In the genomic region with DNA sequence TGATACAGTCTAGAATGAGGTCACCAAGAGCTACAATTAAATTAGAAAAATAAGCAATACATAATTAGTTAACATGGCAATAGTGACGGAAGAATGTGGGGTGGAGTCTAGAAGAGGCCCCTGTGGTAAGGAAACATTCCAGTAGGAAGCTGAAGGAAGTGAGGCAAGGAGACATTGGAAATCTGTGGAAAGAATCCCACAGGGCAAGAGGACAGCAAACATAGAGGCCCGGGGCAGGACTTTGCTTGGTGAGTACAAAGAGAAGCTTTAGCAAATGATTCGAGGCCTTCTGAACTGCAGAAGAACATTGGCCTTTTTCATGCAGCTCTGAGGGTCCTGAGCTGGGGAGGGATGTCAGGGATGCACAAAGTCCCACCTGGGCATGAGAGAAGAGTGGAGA, we compare ENCODE assay signal across 7 mouse cellular contexts. TPM values are rescaled to one million over a fixed set of nuclear protein-coding genes. Genes with fewer than 3 reads are reported as not detected.
DNase-seq lines count a peak whose midpoint lies in the region; ATAC-seq lines count a peak whose summit lies in the region.

Gene Cacna1a, plus strand, starts transcription at position 166 of the 400 bp plus-strand sequence.

- H3K4me2 ChIP-seq in limb, embryonic 12.5 days = no peak within 1 kb of the TSS
- H3K4me2 ChIP-seq in intestine, embryonic 16.5 days (ENCODE audit: low read depth, low read length) = no peak within 1 kb of the TSS

- ATAC-seq in limb, embryonic 12.5 days (ENCODE audit: insufficient number of reproducible peaks, insufficient read depth, low FRiP score, low TSS enrichment, low read depth) = no peak
- no peak for ATAC-seq in hematopoietic stem cell, adult 5-6 weeks (replicated peaks in 1 of 2; ENCODE audit: insufficient read depth in 1 of 2, low FRiP score in 2 of 2, low TSS enrichment in 1 of 2, low read depth in 1 of 2, poor library complexity in 2 of 2, severe bottlenecking in 2 of 2)
- peak; percentile 13; the same call in 1 of the 2 replicates for ATAC-seq in intestine, embryonic 16.5 days

- no peaks in the 10 kb centered on the region for H3K4me1 ChIP-seq in limb, embryonic 12.5 days (replicated peaks)
- no peaks in the 10 kb centered on the region for H3K4me1 ChIP-seq in limb, embryonic 10.5 days
- H3K4me1 ChIP-seq in intestine, embryonic 16.5 days (ENCODE audit: control insufficient read depth, insufficient read depth, low read length) = peaks cover 12% of the 10 kb centered on the region

- no peak within 1 kb of the TSS for H3K27ac ChIP-seq in limb, embryonic 12.5 days
- H3K27ac ChIP-seq in limb, embryonic 10.5 days = no peak within 1 kb of the TSS
- H3K27ac ChIP-seq in intestine, embryonic 16.5 days (ENCODE audit: low read length) = peak within 1 kb of the TSS; percentile 72
- no peak within 1 kb of the TSS for H3K27ac ChIP-seq in macrophage

- no peak within 1 kb of the TSS for H3K9ac ChIP-seq in limb, embryonic 12.5 days (replicated peaks)
- H3K9ac ChIP-seq in intestine, embryonic 16.5 days (ENCODE audit: low read depth, low read length) = no peak within 1 kb of the TSS

- H3K36me3 ChIP-seq in limb, embryonic 12.5 days = no peaks in the 10 kb centered on the region
- no peaks in the 10 kb centered on the region for H3K36me3 ChIP-seq in limb, embryonic 10.5 days
- H3K36me3 ChIP-seq in intestine, embryonic 16.5 days (ENCODE audit: control insufficient read depth, insufficient read depth, low read length) = no peaks in the 10 kb centered on the region
- no peaks in the 10 kb centered on the region for H3K36me3 ChIP-seq in macrophage (ENCODE audit: inconsistent target)

- H3K79me2 ChIP-seq in macrophage (ENCODE audit: inconsistent target) = no peaks in the 10 kb centered on the region

- 86% methylated on average over 3 of the region's 3 CpGs for WGBS in limb, embryonic 12.5 days
- whole genome bisulfite sequencing in limb, embryonic 10.5 days = 87% methylated on average over 3 of the region's 3 CpGs
- WGBS in intestine, embryonic 16.5 days = 56% methylated on average over 3 of the region's 3 CpGs
- 95% methylated on average over 3 of the region's 3 CpGs for WGBS in macrophage (ENCODE audit: missing documents)

- DNase-seq in limb, embryonic 10.5 days (ENCODE audit: low spot score) = no peak
- DNase-seq in adipocyte (ENCODE audit: low spot score) = no peak
- no peak for DNase-seq in yolk sac, embryonic 10.5 days (ENCODE audit: low spot score)

- no peaks in the 10 kb centered on the region for H3K9me3 ChIP-seq in limb, embryonic 12.5 days
- H3K9me3 ChIP-seq in limb, embryonic 10.5 days (replicated peaks) = no peaks in the 10 kb centered on the region
- no peaks in the 10 kb centered on the region for H3K9me3 ChIP-seq in intestine, embryonic 16.5 days (ENCODE audit: control insufficient read depth, low read length)

- no peak within 1 kb of the TSS for H3K4me3 ChIP-seq in limb, embryonic 12.5 days (replicated peaks)
- no peak within 1 kb of the TSS for H3K4me3 ChIP-seq in limb, embryonic 10.5 days
- no peak within 1 kb of the TSS for H3K4me3 ChIP-seq in intestine, embryonic 16.5 days (ENCODE audit: low read length)
- H3K4me3 ChIP-seq in macrophage (ENCODE audit: inconsistent target) = no peak within 1 kb of the TSS

- H3K27me3 ChIP-seq in limb, embryonic 12.5 days = no peaks in the 10 kb centered on the region
- no peaks in the 10 kb centered on the region for H3K27me3 ChIP-seq in limb, embryonic 10.5 days (ENCODE audit: low read depth, poor library complexity, severe bottlenecking)
- H3K27me3 ChIP-seq in intestine, embryonic 16.5 days (replicated peaks; ENCODE audit: control insufficient read depth, insufficient read depth, low read length) = no peaks in the 10 kb centered on the region

RNA-seq across cellular contexts. Expression of gene Cacna1a, which starts in this region (rescaled TPM):
- polyA plus RNA-seq in limb, embryonic 12.5 days (2016; fragmentation: Nextera tagmentation; extraction: Ambion mirVana) = 8.0 and 11.9 TPM in 2 replicates
- 5.9 and 6.4 TPM in 2 replicates for polyA plus RNA-seq in limb, embryonic 10.5 days (2016; fragmentation: Nextera tagmentation; extraction: Ambion mirVana)
- 9.8 and 13.2 TPM in 2 replicates for total RNA-seq in hematopoietic stem cell, adult 5-6 weeks (2017)
- 2.0 and 2.5 TPM in 2 replicates for polyA plus RNA-seq in intestine, embryonic 16.5 days (2015; fragmentation: Nextera tagmentation; extraction: Ambion mirVana)
- 100 to 1,000 TPM; 172 to 853 (median 357) TPM for total RNA-seq in macrophage (2018; cell fraction: chromatin; rRNA removed)
- total RNA-seq in macrophage (2018; cell fraction: cytosol; rRNA removed) = 10 to 100 TPM in 18 of 26 experiments, 1 to 10 TPM in 8; 5.6 to 30.3 (median 17.9) TPM
- total RNA-seq in macrophage (2018; cell fraction: nucleus; rRNA removed) = 100 to 1,000 TPM in 14 of 26 experiments, 10 to 100 TPM in 12; 26.5 to 312 (median 110) TPM
- polyA plus RNA-seq in macrophage (2018) = 15.7 to 19.4 TPM (median 18.6 TPM) in 3 replicates
